Mouse (Mus musculus): ENCODE results near the gene Rpl27.

GRCm38 (mm10) chr11:101462583-101463440 is 20.7 kb downstream of the Rpl27 start:
- TF ChIP-seq POLR2A (IDR thresholded peaks at IDR 0.05; ENCODE audit: low read depth, low read length) (no peak), ZC3H11A (IDR thresholded peaks at IDR 0.05; ENCODE audit: low read depth, low read length) (no peak), CTCF (conservative IDR thresholded peaks at IDR 0.05 in 1 of 2, IDR thresholded peaks at IDR 0.05 in 1 of 2; ENCODE audit: low read depth in 2 of 2, low read length in 2 of 2) (no peak), NELFE (IDR thresholded peaks at IDR 0.05; ENCODE audit: low read depth, low read length) (no peak)
